Mouse (Mus musculus): ENCODE measurements around the gene Ninj2. TPM values are rescaled to one million over a fixed set of nuclear protein-coding genes. Genes with fewer than 3 reads are reported as not detected.

Gene Ninj2
- not detected for polyA plus RNA-seq (2014; fragmentation: Illumina TruSeq; extraction: RNeasy Lipid Tissue Mini Kit (QIAGEN cat#74804); ENCODE audit: low read depth, low replicate concordance)

DNA sequence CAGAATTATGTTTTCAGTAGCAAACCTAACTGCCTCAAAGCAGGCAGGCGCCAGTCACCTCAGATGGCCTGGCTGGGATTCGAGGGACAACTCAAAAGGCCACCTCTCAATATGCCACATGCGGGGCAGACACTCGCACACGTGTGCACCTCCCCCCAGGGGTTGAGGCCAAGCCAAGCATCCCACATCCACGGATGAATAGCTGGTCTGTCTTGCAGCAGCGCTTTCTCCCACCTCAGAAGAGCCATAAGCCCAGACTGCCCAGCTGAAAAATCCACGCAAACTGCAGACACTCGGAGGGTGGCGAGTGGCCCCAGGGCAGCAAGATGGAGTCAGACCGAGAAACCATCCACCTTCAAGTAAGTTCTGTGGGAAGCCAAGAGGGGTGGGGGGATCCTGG, at the start of gene Ninj2:
Gene Ninj2 (plus strand): TSS at position 251 of the 400 bp plus-strand sequence.

Other genes starting within 250 kb of the Ninj2 start
- 24.8 TPM for gene Erc1, start 245.2 kb upstream of the Ninj2 start, polyA plus RNA-seq (2014; fragmentation: Illumina TruSeq; extraction: RNeasy Lipid Tissue Mini Kit (QIAGEN cat#74804); ENCODE audit: low read depth, low replicate concordance)
- gene Rad52, start 190.7 kb upstream of the Ninj2 start, polyA plus RNA-seq (2014; fragmentation: Illumina TruSeq; extraction: RNeasy Lipid Tissue Mini Kit (QIAGEN cat#74804); ENCODE audit: low read depth, low replicate concordance) = 11.5 TPM
- gene Wnk1, start 54.7 kb upstream of the Ninj2 start, polyA plus RNA-seq (2014; fragmentation: Illumina TruSeq; extraction: RNeasy Lipid Tissue Mini Kit (QIAGEN cat#74804); ENCODE audit: low read depth, low replicate concordance) = 344 TPM
- not detected for gene D330020A13Rik, start 201.0 kb downstream of the Ninj2 start, polyA plus RNA-seq (2014; fragmentation: Illumina TruSeq; extraction: RNeasy Lipid Tissue Mini Kit (QIAGEN cat#74804); ENCODE audit: low read depth, low replicate concordance)
- 0.18 TPM for gene B4galnt3, start 201.2 kb downstream of the Ninj2 start, polyA plus RNA-seq (2014; fragmentation: Illumina TruSeq; extraction: RNeasy Lipid Tissue Mini Kit (QIAGEN cat#74804); ENCODE audit: low read depth, low replicate concordance)

Measured in heart, adult 10 weeks (tissue).